Mouse (Mus musculus) hindbrain, postnatal 0 days (tissue): ENCODE measurements around the gene Tmem235. TPM values are rescaled to one million over a fixed set of nuclear protein-coding genes. Genes with fewer than 3 reads are reported as not detected.
"Not testable (repeated sequence)": the region's sequence is repeated elsewhere in the genome, so short reads cannot be mapped to it uniquely, and the experiment has no call there.

ENCODE experiments used
- ATAC-seq: fragments of 200-750 bp; cut with Nextera tagmentation; 2 replicates; pipeline ENCODE4 v1.8.0; 2017; ENCODE audit warnings: mild to moderate bottlenecking, moderate TSS enrichment, moderate library complexity
- DNase-seq: peaks from one replicate; pipeline ENCODE4 v3.0.0-alpha.2; 2015; ENCODE audit warnings: low spot score
- H3K27ac ChIP-seq: fragments of 300-500 bp; sonication (generic); 2 replicates; pipeline ENCODE4 v1.5.1; 2014; ENCODE audit warnings: mild to moderate bottlenecking
- H3K27me3 ChIP-seq: fragments of 300-500 bp; sonication (generic); 2 replicates; pipeline ENCODE4 v1.6.1; 2014; ENCODE audit warnings: low read length, mixed read lengths; ENCODE audit not compliant: insufficient read depth
- H3K36me3 ChIP-seq: fragments of 300-500 bp; sonication (generic); 2 replicates; pipeline ENCODE4 v1.6.1; 2014; ENCODE audit warnings: low read length, mixed read lengths; ENCODE audit not compliant: insufficient read depth
- H3K4me1 ChIP-seq: fragments of 300-500 bp; sonication (generic); 2 replicates; pipeline ENCODE4 v1.6.1; 2014; ENCODE audit warnings: antibody characterized with exemption, low read length, mixed read lengths; ENCODE audit not compliant: insufficient read depth
- H3K4me2 ChIP-seq: fragments of 300-500 bp; sonication (generic); 2 replicates; pipeline ENCODE4 v1.6.1; 2014; ENCODE audit warnings: low read depth, mild to moderate bottlenecking, low read length, moderate library complexity, mixed read lengths
- H3K4me3 ChIP-seq: fragments of 300-500 bp; sonication (generic); 2 replicates; pipeline ENCODE4 v1.5.1; 2014; ENCODE audit warnings: low read length
- H3K9ac ChIP-seq: fragments of 300-500 bp; sonication (generic); replicated peaks from 2 replicates; pipeline ENCODE4 v1.6.1; 2014; ENCODE audit warnings: mild to moderate bottlenecking, low read length, moderate library complexity, mixed read lengths
- H3K9me3 ChIP-seq: fragments of 300-500 bp; sonication (generic); 2 replicates; pipeline ENCODE4 v1.6.1; 2016; ENCODE audit warnings: low read length, mixed read lengths
- CTCF ChIP-seq: IDR thresholded peaks from 2 replicates; pipeline ENCODE4 v1.5.1; 2016; ENCODE audit warnings: antibody characterized with exemption, control low read depth, low read depth
- WGBS: fragments of 180-500 bp; shearing (Covaris S2); extraction: QIAGEN DNeasy Blood & Tissue Kit; methylation state at CpG from one replicate; pipeline ENCODE4 v1.1.7; 2014; 5-methylcytosine and 5-hydroxymethylcytosine counted together
- polyA plus RNA-seq: library from polyadenylated mRNA; unstranded; fragments of >200 nt; fragmentation: Nextera tagmentation; extraction: Ambion mirVana; gene quantifications from 2 replicates; pipeline ENCODE4 v1.2.1, GENCODE M21; 2015
- total RNA-seq: library from RNA; depleted of rRNA; stranded (reverse); fragments of >200 nt; gene quantifications from 2 replicates; pipeline ENCODE4 v1.2.3, GENCODE M21; 2014; rRNA removed

Gene Tmem235
- total RNA-seq (0.31 and 0.58 TPM in 2 replicates), polyA plus RNA-seq (0.09 TPM in 1 of 2 replicates, not detected in the other)

- H3K4me3 ChIP-seq: no peak within 1 kb of the TSS
- no peaks in the 10 kb centered on the region for H3K9me3 ChIP-seq
- no peaks in the 10 kb centered on the region for H3K27me3 ChIP-seq
- no peak for TF ChIP-seq CTCF
- H3K4me2 ChIP-seq: 0 out of 2 replicates have a peak within 1 kb of the TSS, but pooled peaks have one; percentile 10
- 4% methylated on average over 23 of the region's 23 CpGs for WGBS
- H3K27ac ChIP-seq: no peak within 1 kb of the TSS
- peaks cover 2% of the 10 kb centered on the region; the same call in 1 of the 2 replicates for H3K36me3 ChIP-seq
- H3K4me1 ChIP-seq: no peaks in the 10 kb centered on the region
- no peak for ATAC-seq
- no peak for DNase-seq
- peak within 1 kb of the TSS; percentile 35; the same call in 1 of the 2 replicates for H3K9ac ChIP-seq
Observed at GRCm38 (mm10) chr11:117860601-117861000, at the start of gene Tmem235. Tmem235 (plus strand) TSS chr11:117860752.

GRCm38 (mm10) chr11:117813867-117814266 lies 46.7 kb upstream of the Tmem235 start:
- no peak for TF ChIP-seq CTCF
- WGBS: 56% methylated on average over 5 of the region's 5 CpGs

GRCm38 (mm10) chr11:117814704-117815366 lies 45.7 kb upstream of the Tmem235 start:
- no peak overlapping the region for H3K4me3 ChIP-seq
- DNase-seq: no peak
- H3K36me3 ChIP-seq: no peaks in the 10 kb centered on the region
- no peaks in the 10 kb centered on the region for H3K9me3 ChIP-seq
- TF ChIP-seq CTCF: no peak
- no peak overlapping the region for H3K27ac ChIP-seq
- H3K4me2 ChIP-seq: no peak overlapping the region
- no peaks in the 10 kb centered on the region for H3K27me3 ChIP-seq
- peaks cover 11% of the 10 kb centered on the region for H3K4me1 ChIP-seq
- H3K9ac ChIP-seq: no peak overlapping the region
- no peak for ATAC-seq
- 85% methylated on average over 6 of the region's 6 CpGs for WGBS

More at GRCm38 (mm10) chr11:117813867-117814266, 46.7 kb upstream of the Tmem235 start:
- Histone ChIP-seq H3K4me2 (no peak overlapping the region), H3K27ac (no peak overlapping the region), H3K27me3 (no peaks in the 10 kb centered on the region), H3K36me3 (no peaks in the 10 kb centered on the region), H3K9ac (no peak overlapping the region), H3K4me3 (no peak overlapping the region), H3K9me3 (no peaks in the 10 kb centered on the region), H3K4me1 (peaks cover 12% of the 10 kb centered on the region)
- ATAC-seq (no peak), DNase-seq (no peak)

GRCm38 (mm10) chr11:117815850-117816249 lies 44.7 kb upstream of the Tmem235 start:
- H3K4me3 ChIP-seq, H3K4me2 ChIP-seq, H3K27ac ChIP-seq, H3K4me1 ChIP-seq, H3K9me3 ChIP-seq, ATAC-seq, H3K27me3 ChIP-seq, H3K36me3 ChIP-seq, DNase-seq, H3K9ac ChIP-seq: not testable (repeated sequence)
- 81% methylated on average over 9 of the region's 9 CpGs for WGBS

- DNase-seq (no peak), ATAC-seq (no peak; the same call in 1 of the 2 replicates)
- H3K9ac ChIP-seq: no peak overlapping the region
- H3K27ac ChIP-seq: no peak overlapping the region
- no peak overlapping the region for H3K4me3 ChIP-seq
- H3K36me3 ChIP-seq: no peaks in the 10 kb centered on the region
- H3K4me2 ChIP-seq: no peak overlapping the region
- 0 out of 2 replicates have a peak, but pooled peaks cover 2% of the 10 kb centered on the region for H3K4me1 ChIP-seq
- 88% methylated on average over 12 of the region's 13 CpGs for WGBS
- H3K27me3 ChIP-seq: no peaks in the 10 kb centered on the region
- no peaks in the 10 kb centered on the region for H3K9me3 ChIP-seq
- TF ChIP-seq CTCF: no peak
Observed at GRCm38 (mm10) chr11:117816389-117816996, 44.1 kb upstream of the Tmem235 start.

GRCm38 (mm10) chr11:117819095-117819494 lies 41.5 kb upstream of the Tmem235 start:
- Histone ChIP-seq H3K4me2 (no peak overlapping the region), H3K9ac (no peak overlapping the region), H3K36me3 (no peaks in the 10 kb centered on the region), H3K9me3 (no peaks in the 10 kb centered on the region), H3K4me3 (no peak overlapping the region), H3K4me1 (0 out of 2 replicates have a peak, but pooled peaks cover 3% of the 10 kb centered on the region), H3K27ac (no peak overlapping the region), H3K27me3 (no peaks in the 10 kb centered on the region)
- WGBS: 49% methylated on average over 8 of the region's 8 CpGs
- TF ChIP-seq CTCF: no peak
- no peak for DNase-seq
- ATAC-seq: no peak

GRCm38 (mm10) chr11:117820173-117820572 lies 40.4 kb upstream of the Tmem235 start:
- TF ChIP-seq CTCF: no peak
- no peaks in the 10 kb centered on the region for H3K9me3 ChIP-seq
- H3K4me2 ChIP-seq: no peak overlapping the region
- WGBS: 93% methylated on average over 7 of the region's 7 CpGs
- ATAC-seq (no peak), DNase-seq (no peak)
- no peak overlapping the region for H3K27ac ChIP-seq
- H3K4me1 ChIP-seq: 0 out of 2 replicates have a peak, but pooled peaks cover 5% of the 10 kb centered on the region
- no peaks in the 10 kb centered on the region for H3K27me3 ChIP-seq
- no peak overlapping the region for H3K9ac ChIP-seq
- no peak overlapping the region for H3K4me3 ChIP-seq
- H3K36me3 ChIP-seq: no peaks in the 10 kb centered on the region
